Mouse (Mus musculus) liver, embryonic 11.5 days (tissue): ENCODE measurements around the gene Cdh12. TPM values are rescaled to one million over a fixed set of nuclear protein-coding genes. Genes with fewer than 3 reads are reported as not detected.

Experiments
- ATAC-seq: fragments of 200-750 bp; cut with Nextera tagmentation; replicated peaks from 2 replicates; pipeline ENCODE4 v1.8.0; 2017; ENCODE audit warnings: moderate number of reproducible peaks, mild to moderate bottlenecking, moderate TSS enrichment, moderate library complexity; ENCODE audit not compliant: low FRiP score
- DNase-seq: peaks from one replicate; pipeline ENCODE4 v3.0.0-alpha.2; 2017; ENCODE audit warnings: low spot score
- H3K27ac ChIP-seq: fragments of 300-500 bp; sonication (generic); 2 replicates; pipeline ENCODE4 v1.5.1; 2014; ENCODE audit warnings: mild to moderate bottlenecking, low read depth, low read length, control low read depth
- H3K27me3 ChIP-seq: fragments of 300-500 bp; sonication (generic); replicated peaks from 2 replicates; pipeline ENCODE4 v1.6.1; 2014; ENCODE audit warnings: low read length, mixed read lengths; ENCODE audit not compliant: control insufficient read depth, insufficient read depth
- H3K36me3 ChIP-seq: fragments of 300-500 bp; sonication (generic); 2 replicates; pipeline ENCODE4 v1.6.1; 2014; ENCODE audit warnings: mild to moderate bottlenecking, low read length, moderate library complexity, mixed read lengths; ENCODE audit not compliant: control insufficient read depth, insufficient read depth
- H3K4me1 ChIP-seq: fragments of 300-500 bp; sonication (generic); replicated peaks from 2 replicates; pipeline ENCODE4 v1.6.1; 2014; ENCODE audit warnings: low read length, mixed read lengths; ENCODE audit not compliant: control insufficient read depth, insufficient read depth
- H3K4me2 ChIP-seq: fragments of 300-500 bp; sonication (generic); 2 replicates; pipeline ENCODE4 v1.6.1; 2014; ENCODE audit warnings: mild to moderate bottlenecking, control low read depth, moderate library complexity
- H3K4me3 ChIP-seq: fragments of 300-500 bp; sonication (generic); 2 replicates; pipeline ENCODE4 v1.5.1; 2014; ENCODE audit warnings: low read depth, low read length, control low read depth
- H3K9ac ChIP-seq: fragments of 300-500 bp; sonication (generic); 2 replicates; pipeline ENCODE4 v1.6.1; 2014; ENCODE audit warnings: low read depth, low read length, control low read depth
- H3K9me3 ChIP-seq: fragments of 300-500 bp; sonication (generic); 2 replicates; pipeline ENCODE4 v1.6.1; 2016; ENCODE audit warnings: low read length, inconsistent platforms, mixed read lengths; ENCODE audit not compliant: control insufficient read depth
- WGBS: fragments of 180-500 bp; shearing (Covaris S2); extraction: QIAGEN DNeasy Blood & Tissue Kit; methylation state at CpG from one replicate; pipeline ENCODE4 v1.1.7; 2014; 5-methylcytosine and 5-hydroxymethylcytosine counted together
- polyA plus RNA-seq: library from polyadenylated mRNA; unstranded; fragments of >200 nt; fragmentation: Nextera tagmentation; extraction: Ambion mirVana; gene quantifications from 2 replicates; pipeline ENCODE4 v1.2.1, GENCODE M21; 2014

The Cdh12 gene
- 0.06 and 0.10 TPM in 2 replicates for polyA plus RNA-seq

DNA sequence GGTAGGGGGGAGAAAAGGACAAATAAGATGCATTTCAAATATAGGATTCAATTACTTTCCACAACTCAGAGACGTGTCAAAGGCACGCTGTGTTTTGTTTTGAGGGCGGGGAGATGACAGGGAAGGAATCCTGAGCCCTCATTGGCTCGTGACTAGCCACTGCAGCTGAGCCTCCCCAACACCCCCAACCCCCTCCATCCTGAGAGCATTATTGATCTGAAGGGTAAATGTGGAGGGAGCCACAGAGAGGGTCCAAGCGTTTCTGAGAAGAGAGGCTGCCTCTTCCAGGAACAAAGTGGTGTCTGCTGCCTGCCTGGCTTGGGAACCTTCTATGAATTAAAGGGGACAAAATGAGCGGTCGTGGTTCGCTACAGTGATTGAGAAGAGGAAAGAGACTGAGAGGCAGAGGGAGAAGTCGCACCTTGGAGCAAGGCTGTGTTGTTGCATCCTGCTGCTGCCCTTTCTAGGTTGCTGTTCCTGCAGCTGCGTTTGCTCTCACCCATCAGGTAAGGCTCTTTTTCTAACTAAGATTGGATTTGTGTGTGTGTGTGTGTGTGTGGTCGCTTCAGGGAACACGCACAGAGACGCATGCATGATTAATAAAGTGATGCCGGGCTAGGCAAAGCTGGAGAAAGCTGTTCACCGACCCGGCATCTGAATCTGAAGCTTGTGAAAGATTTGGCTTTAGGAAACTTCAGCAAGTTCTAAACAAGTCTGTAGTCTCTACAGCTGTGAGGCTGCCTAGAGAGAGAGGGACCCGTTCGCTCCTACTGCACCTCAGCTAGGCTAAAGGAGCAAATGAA lies at the start of gene Cdh12:
TSS of gene Cdh12 (plus strand) at position 405 of the 803 bp plus-strand sequence.
- Histone ChIP-seq H3K9me3 (no peaks in the 10 kb centered on the region), H3K36me3 (no peaks in the 10 kb centered on the region), H3K27ac (no peak within 1 kb of the TSS), H3K9ac (no peak within 1 kb of the TSS), H3K4me2 (peak within 1 kb of the TSS; percentile 43), H3K4me3 (peak within 1 kb of the TSS; percentile 14; the same call in 1 of the 2 replicates), H3K27me3 (no peaks in the 10 kb centered on the region), H3K4me1 (no peaks in the 10 kb centered on the region)
- ATAC-seq = no peak
- 17% methylated on average over 18 of the region's 18 CpGs for WGBS
- no peak for DNase-seq

- Histone ChIP-seq H3K9me3 (no peaks in the 10 kb centered on the region), H3K27me3 (no peaks in the 10 kb centered on the region), H3K36me3 (no peaks in the 10 kb centered on the region), H3K4me3 (no peak overlapping the region), H3K4me2 (no peak overlapping the region), H3K27ac (no peak overlapping the region), H3K4me1 (no peaks in the 10 kb centered on the region), H3K9ac (no peak overlapping the region)
- 45% methylated on average over 3 of the region's 3 CpGs for WGBS
- ATAC-seq = no peak
- DNase-seq = no peak
Measured at GRCm38 (mm10) chr15:20403596-20403995, 45.5 kb upstream of the Cdh12 start.

- ATAC-seq = no peak
- WGBS = 79% methylated on average over 1 of the region's 1 CpGs
Measured at GRCm38 (mm10) chr15:20413397-20413796, 35.7 kb upstream of the Cdh12 start.

DNA sequence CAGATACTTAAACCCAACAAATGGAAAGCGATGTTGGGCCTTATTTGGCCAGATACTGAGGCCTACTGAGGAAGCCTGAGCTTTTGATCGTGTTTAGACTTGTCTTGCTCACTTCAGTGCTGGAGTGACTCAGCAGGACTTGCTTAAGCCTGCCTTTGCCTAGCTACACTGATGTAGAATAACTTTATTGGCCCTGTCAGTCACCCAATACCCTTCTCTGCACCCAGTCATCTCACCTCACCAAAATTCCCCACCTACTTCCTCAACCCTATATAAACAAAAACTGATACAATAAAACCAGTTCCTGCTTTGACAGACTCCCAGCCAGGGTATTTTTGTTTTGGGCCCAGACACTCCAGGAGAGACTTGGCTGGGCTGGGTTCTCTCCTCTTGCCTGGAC lies 12.7 kb upstream of the Cdh12 start:
- Histone ChIP-seq H3K4me1 (no peaks in the 10 kb centered on the region), H3K4me2 (no peak overlapping the region), H3K36me3 (no peaks in the 10 kb centered on the region), H3K4me3 (no peak overlapping the region), H3K27me3 (no peaks in the 10 kb centered on the region), H3K9me3 (no peaks in the 10 kb centered on the region), H3K9ac (no peak overlapping the region), H3K27ac (no peak overlapping the region)
- ATAC-seq (no peak), DNase-seq (no peak)
- 61% methylated on average over 2 of the region's 2 CpGs for WGBS

More at GRCm38 (mm10) chr15:20413397-20413796, 35.7 kb upstream of the Cdh12 start:
- DNase-seq = no peak
- H3K36me3 ChIP-seq = no peaks in the 10 kb centered on the region
- no peaks in the 10 kb centered on the region for H3K27me3 ChIP-seq
- H3K4me2 ChIP-seq = no peak overlapping the region
- H3K4me1 ChIP-seq = no peaks in the 10 kb centered on the region
- H3K9me3 ChIP-seq = no peaks in the 10 kb centered on the region
- no peak overlapping the region for H3K9ac ChIP-seq
- no peak overlapping the region for H3K4me3 ChIP-seq
- H3K27ac ChIP-seq = no peak overlapping the region

DNA sequence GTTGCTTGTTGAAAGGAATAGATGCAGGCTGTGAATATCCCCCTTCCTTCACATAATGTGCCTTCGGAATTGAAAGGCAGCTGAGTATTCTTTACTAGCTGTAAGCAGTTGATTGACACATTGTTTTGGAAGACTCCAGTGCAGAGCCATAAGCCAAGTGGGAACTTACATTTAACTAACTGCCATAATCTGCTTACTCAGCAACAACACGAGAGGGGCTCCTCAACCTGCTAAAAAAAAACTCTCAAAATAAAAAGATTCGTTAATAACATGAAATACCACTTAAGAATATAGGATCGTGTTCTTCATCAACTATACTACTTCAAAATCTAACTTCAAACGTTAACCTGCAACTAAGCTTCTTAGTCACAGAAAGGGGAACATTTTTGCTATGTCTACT lies 1.5 kb downstream of the Cdh12 start:
- Histone ChIP-seq H3K9ac (no peak overlapping the region), H3K36me3 (no peaks in the 10 kb centered on the region), H3K4me2 (no peak overlapping the region), H3K27ac (no peak overlapping the region), H3K4me1 (no peaks in the 10 kb centered on the region), H3K4me3 (no peak overlapping the region), H3K27me3 (no peaks in the 10 kb centered on the region), H3K9me3 (no peaks in the 10 kb centered on the region)
- no peak for DNase-seq
- WGBS = 62% methylated on average over 5 of the region's 5 CpGs
- no peak for ATAC-seq

DNA sequence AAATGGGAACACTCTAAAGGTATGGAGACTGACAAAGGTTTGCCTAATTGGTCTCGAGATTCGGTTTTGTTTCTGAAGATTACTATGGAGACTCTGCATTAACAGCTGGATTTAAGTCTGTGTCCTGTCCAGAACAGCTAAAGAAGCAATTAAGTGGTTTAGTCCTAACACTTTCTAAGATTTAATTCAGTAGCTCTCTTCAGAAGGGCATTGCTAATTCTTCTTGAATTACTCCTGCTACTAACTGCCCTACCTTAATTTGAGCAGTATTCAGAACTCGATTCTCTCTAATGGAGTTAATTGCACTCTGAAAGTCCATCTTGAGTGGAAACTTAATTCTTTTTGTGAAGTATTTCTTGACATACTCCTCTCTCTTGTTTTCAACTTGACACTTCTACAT lies 9.4 kb downstream of the Cdh12 start:
- Histone ChIP-seq H3K4me1 (no peaks in the 10 kb centered on the region), H3K4me2 (no peak overlapping the region), H3K36me3 (no peaks in the 10 kb centered on the region), H3K27ac (no peak overlapping the region), H3K9ac (no peak overlapping the region), H3K4me3 (no peak overlapping the region), H3K9me3 (no peaks in the 10 kb centered on the region), H3K27me3 (no peaks in the 10 kb centered on the region)
- no peak for ATAC-seq
- WGBS = 86% methylated on average over 3 of the region's 3 CpGs
- DNase-seq = no peak

DNA sequence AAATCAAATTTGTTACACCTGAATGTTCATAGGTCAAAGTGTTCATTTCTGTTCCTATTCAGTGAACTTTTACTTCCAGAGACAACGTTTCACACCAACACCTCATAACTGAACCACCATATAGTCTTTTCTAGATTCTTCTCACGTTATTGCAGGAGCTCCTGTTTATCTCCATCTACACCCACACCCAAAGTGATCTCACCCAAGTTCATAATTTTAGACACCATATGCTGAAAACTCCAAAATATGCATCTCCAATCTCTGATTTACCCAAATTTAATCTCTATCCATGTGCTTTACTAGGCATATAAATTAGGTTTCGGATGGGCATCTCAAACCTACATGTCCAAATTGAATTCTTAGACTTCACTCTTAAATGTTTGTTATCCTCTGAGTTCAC lies 13.4 kb downstream of the Cdh12 start:
- Histone ChIP-seq H3K9ac (no peak overlapping the region), H3K4me2 (no peak overlapping the region), H3K4me1 (no peaks in the 10 kb centered on the region), H3K9me3 (no peaks in the 10 kb centered on the region), H3K36me3 (no peaks in the 10 kb centered on the region), H3K4me3 (no peak overlapping the region), H3K27ac (no peak overlapping the region), H3K27me3 (no peaks in the 10 kb centered on the region)
- ATAC-seq = no peak
- WGBS = 75% methylated on average over 3 of the region's 3 CpGs
- DNase-seq = no peak

DNA sequence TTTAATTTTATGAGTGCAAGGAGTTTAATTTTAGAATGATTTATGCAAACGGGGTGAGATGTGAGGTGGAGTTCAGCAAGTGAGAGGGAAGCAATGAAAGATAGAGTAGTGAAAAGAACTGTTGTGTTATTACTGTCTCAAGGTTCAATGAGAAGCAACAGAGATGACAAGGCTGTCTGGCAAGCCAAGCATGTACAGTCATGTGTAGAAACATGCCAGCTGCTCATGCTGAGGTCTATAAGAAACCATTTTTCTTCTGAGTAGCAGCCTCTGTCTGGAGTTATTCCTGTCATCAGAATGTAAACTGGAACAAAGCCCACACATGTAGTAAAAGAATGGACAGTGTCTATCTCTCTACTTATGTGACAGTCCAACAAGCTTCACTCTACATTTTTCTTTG lies 14.5 kb downstream of the Cdh12 start:
- 65% methylated on average over 1 of the region's 1 CpGs for WGBS
- Histone ChIP-seq H3K36me3 (no peaks in the 10 kb centered on the region), H3K9ac (no peak overlapping the region), H3K4me1 (no peaks in the 10 kb centered on the region), H3K27me3 (no peaks in the 10 kb centered on the region), H3K27ac (no peak overlapping the region), H3K4me3 (no peak overlapping the region), H3K9me3 (no peaks in the 10 kb centered on the region), H3K4me2 (no peak overlapping the region)
- DNase-seq = no peak
- no peak for ATAC-seq

- no peaks in the 10 kb centered on the region for H3K9me3 ChIP-seq
- H3K27ac ChIP-seq = no peak overlapping the region
- no peak for DNase-seq
- no peaks in the 10 kb centered on the region for H3K4me1 ChIP-seq
- ATAC-seq = no peak
- no peak overlapping the region for H3K4me3 ChIP-seq
- H3K27me3 ChIP-seq = no peaks in the 10 kb centered on the region
- H3K36me3 ChIP-seq = no peaks in the 10 kb centered on the region
- no peak overlapping the region for H3K4me2 ChIP-seq
- WGBS = 90% methylated on average over 4 of the region's 4 CpGs
- H3K9ac ChIP-seq = no peak overlapping the region
Measured at GRCm38 (mm10) chr15:20550979-20551378, 101.9 kb downstream of the Cdh12 start.
